13 mouse cellular contexts compared by ENCODE assay signal in the genomic region with DNA sequence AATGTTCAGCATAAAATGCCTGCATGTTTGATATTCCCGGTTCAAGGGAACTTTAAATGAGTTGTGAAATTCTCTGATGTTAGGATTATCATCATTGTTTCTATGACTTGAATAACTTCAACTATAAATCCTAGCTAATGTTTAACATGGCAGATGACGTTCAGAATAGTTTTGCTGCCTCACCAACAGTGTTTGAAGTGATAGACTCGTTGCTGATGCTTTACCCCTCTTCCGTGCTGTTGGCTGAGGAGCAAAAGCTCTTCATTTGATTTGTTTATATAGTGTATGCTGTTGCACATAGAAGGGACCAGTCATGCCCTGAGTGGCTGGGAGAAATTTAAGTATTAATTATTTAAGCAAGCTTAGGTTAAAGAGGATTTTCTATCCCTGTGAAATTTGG.
A peak's percentile ranks its signal among the peaks of the same experiment; 100 is the strongest.
DNase-seq lines count a peak whose midpoint lies in the region; ATAC-seq and TF ChIP-seq lines count a peak whose summit lies in the region.
"Had no signal": no experiment of that assay in that cellular context is flagged by ENCODE, and none has a peak within 500 bp of the region (broad histone marks: within the 10 kb centered on the region; RNA-seq: fewer than 3 reads in every experiment).

No protein-coding gene starts in this region.

- H3K27ac ChIP-seq in forebrain, postnatal 0 days (ENCODE audit: low read depth, low read length), result 0 out of 2 replicates have a peak overlapping the region, but pooled peaks have one; percentile 9
- H3K27ac ChIP-seq in forebrain, embryonic 16.5 days (ENCODE audit: low read length), result no peak overlapping the region
- peak overlapping the region; percentile 65 for H3K27ac ChIP-seq in kidney, embryonic 15.5 days
- no peak overlapping the region for H3K27ac ChIP-seq in limb, embryonic 14.5 days (replicated peaks; ENCODE audit: low read depth, low read length)
- H3K27ac ChIP-seq: midbrain, embryonic 12.5 days had no signal

- H3K4me2 ChIP-seq in forebrain, postnatal 0 days (ENCODE audit: low read depth), result no peak overlapping the region
- H3K4me2 ChIP-seq in forebrain, embryonic 16.5 days (ENCODE audit: low read length), result no peak overlapping the region
- H3K4me2 ChIP-seq in kidney, embryonic 15.5 days, result peak overlapping the region; percentile 40
- peak overlapping the region; percentile 32; the same call in 1 of the 2 replicates for H3K4me2 ChIP-seq in limb, embryonic 14.5 days (replicated peaks; ENCODE audit: low read depth, low read length, severe bottlenecking)
- H3K4me2 ChIP-seq: midbrain, embryonic 12.5 days had no signal

- DNase-seq in forebrain, postnatal 0 days, result no peak
- no peak for DNase-seq in kidney, postnatal 25 days
- DNase-seq in 416B (ENCODE audit: low read depth), result peak; percentile 10
- DNase-seq in limb, embryonic 14.5 days (ENCODE audit: low spot score), result no peak
- no peak for DNase-seq in urinary bladder, postnatal 14 days (ENCODE audit: low spot score)
- no peak for DNase-seq in right cerebral cortex, adult 2 months (ENCODE audit: low spot score in 2 of 2)
- DNase-seq: cerebellum, adult 8-10 months; layer of hippocampus, postnatal 36 days; right cerebral cortex, postnatal 25 days had no signal

- WGBS in forebrain, postnatal 0 days, result 63% methylated on average over 4 of the region's 4 CpGs
- WGBS in forebrain, embryonic 16.5 days, result 65% methylated on average over 4 of the region's 4 CpGs
- WGBS in kidney, embryonic 15.5 days, result 30% methylated on average over 4 of the region's 4 CpGs
- 31% methylated on average over 4 of the region's 4 CpGs for WGBS in limb, embryonic 14.5 days

- no peak overlapping the region for H3K9ac ChIP-seq in forebrain, postnatal 0 days
- H3K9ac ChIP-seq in forebrain, embryonic 16.5 days (replicated peaks; ENCODE audit: low read depth, low read length), result no peak overlapping the region
- H3K9ac ChIP-seq in kidney, embryonic 15.5 days, result no peak overlapping the region
- H3K9ac ChIP-seq in limb, embryonic 14.5 days (ENCODE audit: low read depth, low read length, severe bottlenecking), result no peak overlapping the region
- H3K9ac ChIP-seq: midbrain, embryonic 12.5 days had no signal

- H3K9me3 ChIP-seq in forebrain, postnatal 0 days (ENCODE audit: low read length), result no peaks in the 10 kb centered on the region
- no peaks in the 10 kb centered on the region for H3K9me3 ChIP-seq in forebrain, embryonic 16.5 days (ENCODE audit: control insufficient read depth, low read length)
- H3K9me3 ChIP-seq in kidney, embryonic 15.5 days (replicated peaks), result no peaks in the 10 kb centered on the region
- no peaks in the 10 kb centered on the region for H3K9me3 ChIP-seq in limb, embryonic 14.5 days (ENCODE audit: control insufficient read depth, low read length)
- H3K9me3 ChIP-seq: midbrain, embryonic 12.5 days had no signal

- H3K36me3 ChIP-seq in forebrain, postnatal 0 days (ENCODE audit: insufficient read depth), result peaks cover 16% of the 10 kb centered on the region
- H3K36me3 ChIP-seq in forebrain, embryonic 16.5 days (ENCODE audit: control insufficient read depth, insufficient read depth), result peaks cover 10% of the 10 kb centered on the region
- peaks cover 24% of the 10 kb centered on the region for H3K36me3 ChIP-seq in kidney, embryonic 15.5 days
- H3K36me3 ChIP-seq in limb, embryonic 14.5 days (ENCODE audit: control insufficient read depth, insufficient read depth, low read length), result peaks cover 10% of the 10 kb centered on the region

- H3K27me3 ChIP-seq in forebrain, postnatal 0 days (ENCODE audit: insufficient read depth, low read length), result no peaks in the 10 kb centered on the region
- H3K27me3 ChIP-seq in forebrain, embryonic 16.5 days (replicated peaks; ENCODE audit: control insufficient read depth, insufficient read depth, low read length), result no peaks in the 10 kb centered on the region
- H3K27me3 ChIP-seq in kidney, embryonic 15.5 days, result no peaks in the 10 kb centered on the region
- no peaks in the 10 kb centered on the region for H3K27me3 ChIP-seq in limb, embryonic 14.5 days (ENCODE audit: control insufficient read depth, insufficient read depth, low read length)
- H3K27me3 ChIP-seq: midbrain, embryonic 12.5 days had no signal

- TF ChIP-seq CTCF in forebrain, postnatal 0 days (IDR thresholded peaks at IDR 0.05; ENCODE audit: low read depth), result no peak

- ATAC-seq in forebrain, postnatal 0 days, result no peak
- no peak for ATAC-seq in forebrain, embryonic 16.5 days
- peak; percentile 15; the same call in 1 of the 2 replicates for ATAC-seq in kidney, embryonic 15.5 days (replicated peaks; ENCODE audit: low FRiP score)
- no peak for ATAC-seq in limb, embryonic 14.5 days (ENCODE audit: low FRiP score, low read depth)
- ATAC-seq: hindbrain, postnatal 0 days had no signal

- H3K4me3 ChIP-seq in forebrain, postnatal 0 days (ENCODE audit: low read depth, low read length), result no peak overlapping the region
- no peak overlapping the region for H3K4me3 ChIP-seq in forebrain, embryonic 16.5 days (replicated peaks; ENCODE audit: low read length)
- H3K4me3 ChIP-seq in kidney, embryonic 15.5 days (replicated peaks), result no peak overlapping the region
- H3K4me3 ChIP-seq in limb, embryonic 14.5 days (replicated peaks; ENCODE audit: low read length), result no peak overlapping the region
- H3K4me3 ChIP-seq: midbrain, embryonic 12.5 days had no signal

- no peak for TF ChIP-seq POLR2A in limb, embryonic 14.5 days (IDR thresholded peaks at IDR 0.05; ENCODE audit: borderline replicate concordance, extremely low read depth, insufficient read depth, insufficient read length)

- no peaks in the 10 kb centered on the region for H3K4me1 ChIP-seq in forebrain, postnatal 0 days (ENCODE audit: insufficient read depth)
- 0 out of 2 replicates have a peak, but pooled peaks cover 2% of the 10 kb centered on the region for H3K4me1 ChIP-seq in forebrain, embryonic 16.5 days (replicated peaks; ENCODE audit: control insufficient read depth, insufficient read depth, low read length)
- peaks cover 11% of the 10 kb centered on the region for H3K4me1 ChIP-seq in kidney, embryonic 15.5 days
- H3K4me1 ChIP-seq in limb, embryonic 14.5 days (ENCODE audit: control insufficient read depth, insufficient read depth, low read length), result peaks cover 7% of the 10 kb centered on the region
- H3K4me1 ChIP-seq: midbrain, embryonic 12.5 days had no signal

Comparison
In these comparisons a context has a peak if more than half of its experiments do, and no peak if none do; other contexts are left out.
1. H3K27ac ChIP-seq: peak in forebrain, postnatal 0 days (single experiment) and kidney, embryonic 15.5 days (single experiment); none in forebrain, embryonic 16.5 days (single experiment) and limb, embryonic 14.5 days (single experiment).
2. H3K4me2 ChIP-seq: peak in kidney, embryonic 15.5 days (single experiment) and limb, embryonic 14.5 days (single experiment); none in forebrain, postnatal 0 days (single experiment) and forebrain, embryonic 16.5 days (single experiment).